Mouse (Mus musculus) heart, postnatal 0 days (tissue): ENCODE data around the gene 1700011L22Rik.

Source experiments
- CTCF ChIP-seq: IDR thresholded peaks from 2 replicates; pipeline ENCODE4 v1.5.1; 2016; ENCODE audit warnings: antibody characterized with exemption, control low read depth, low read depth
- EP300 ChIP-seq: IDR thresholded peaks from 2 replicates; pipeline ENCODE4 v1.6.1; 2016; ENCODE audit warnings: antibody characterized with exemption, low read depth

- TF ChIP-seq CTCF = peak; percentile 93
- TF ChIP-seq EP300 = no peak
Measured at GRCm38 (mm10) chr8:79297763-79298162, 49.4 kb upstream of the 1700011L22Rik start.
